Mouse (Mus musculus): ENCODE measurements at regions not wholly inside any gene's neighbourhood (a gene's known extent, or its start where the extent isn't known, plus 50 kb on each side); places are given as distances from the start of the nearest gene placed in this dataset.
A peak's percentile ranks its signal among the peaks of the same experiment; 100 is the strongest.

GRCm38 (mm10) chr6:108910330-108910729, 81.9 kb downstream of the Edem1 start:
- DNase-seq = no peak

- DNase-seq = no peak
These were observed 84.1 kb downstream of the Edem1 start for GRCm38 (mm10) chr6:108912539-108912938.

GRCm38 (mm10) chr6:108919372-108919913, 91.0 kb downstream of the Edem1 start:
- no peak for DNase-seq

GRCm38 (mm10) chr6:108921181-108921580, 92.7 kb downstream of the Edem1 start:
- DNase-seq = no peak

- DNase-seq = no peak
These were observed 94.1 kb downstream of the Edem1 start for GRCm38 (mm10) chr6:108922564-108922963.

GRCm38 (mm10) chr6:108928981-108929380, 100.5 kb downstream of the Edem1 start:
- DNase-seq = no peak

- DNase-seq = peak; percentile 38
These were observed 110.2 kb downstream of the Edem1 start for GRCm38 (mm10) chr6:108938646-108939045.

GRCm38 (mm10) chr6:108942288-108942687, 113.8 kb downstream of the Edem1 start:
- DNase-seq = no peak

GRCm38 (mm10) chr6:108952389-108952788, 123.9 kb downstream of the Edem1 start:
- DNase-seq = no peak

GRCm38 (mm10) chr6:108962810-108963209, 134.4 kb downstream of the Edem1 start:
- no peak for DNase-seq

- peak; percentile 4 for DNase-seq
These were observed 134.9 kb downstream of the Edem1 start for GRCm38 (mm10) chr6:108963295-108963694.

GRCm38 (mm10) chr6:108969477-108970176, 141.2 kb downstream of the Edem1 start:
- DNase-seq = no peak

- no peak for DNase-seq
These were observed 143.1 kb downstream of the Edem1 start for GRCm38 (mm10) chr6:108971415-108972089.

GRCm38 (mm10) chr6:108973701-108974100, 145.3 kb downstream of the Edem1 start:
- DNase-seq = no peak

- DNase-seq = peak; percentile 40
These were observed 161.1 kb downstream of the Edem1 start for GRCm38 (mm10) chr6:108989506-108989905.

GRCm38 (mm10) chr6:108993743-108994142, 165.3 kb downstream of the Edem1 start:
- no peak for DNase-seq

- DNase-seq = no peak
These were observed 176.0 kb downstream of the Edem1 start for GRCm38 (mm10) chr6:109004443-109004842.

- DNase-seq = no peak
These were observed 180.9 kb downstream of the Edem1 start for GRCm38 (mm10) chr6:109009364-109009763.

- DNase-seq = no peak
These were observed 181.4 kb downstream of the Edem1 start for GRCm38 (mm10) chr6:109009793-109010192.

- DNase-seq = no peak
These were observed 191.3 kb downstream of the Edem1 start for GRCm38 (mm10) chr6:109019731-109020130.

Data from gastrocnemius, postnatal 25 days (tissue).